Mouse (Mus musculus) forebrain, postnatal 0 days (tissue): Measurements from ENCODE around the gene Colgalt2. TPM values are rescaled to one million over a fixed set of nuclear protein-coding genes. Genes with fewer than 3 reads are reported as not detected.
A peak's percentile ranks its signal among the peaks of the same experiment; 100 is the strongest.

Source experiments
- ATAC-seq: fragments of 200-750 bp; cut with Nextera tagmentation; 2 replicates; pipeline ENCODE4 v1.8.0; 2017; ENCODE audit warnings: mild to moderate bottlenecking, moderate library complexity
- DNase-seq: peaks from one replicate; pipeline ENCODE4 v3.0.0-alpha.2; 2015
- H3K27ac ChIP-seq: fragments of 300-500 bp; sonication (generic); 2 replicates; pipeline ENCODE4 v1.5.1; 2014; ENCODE audit warnings: low read depth, mild to moderate bottlenecking, antibody characterized with exemption, low read length, moderate library complexity, mixed read lengths
- H3K27me3 ChIP-seq: fragments of 300-500 bp; sonication (generic); 2 replicates; pipeline ENCODE4 v1.6.1; 2014; ENCODE audit warnings: mild to moderate bottlenecking, low read length, mixed read lengths; ENCODE audit not compliant: insufficient read depth
- H3K36me3 ChIP-seq: fragments of 300-500 bp; sonication (generic); 2 replicates; pipeline ENCODE4 v1.6.1; 2014; ENCODE audit warnings: mild to moderate bottlenecking, moderate library complexity; ENCODE audit not compliant: insufficient read depth
- H3K4me1 ChIP-seq: fragments of 300-500 bp; sonication (generic); 2 replicates; pipeline ENCODE4 v1.6.1; 2014; ENCODE audit warnings: antibody characterized with exemption; ENCODE audit not compliant: insufficient read depth
- H3K4me2 ChIP-seq: fragments of 300-500 bp; sonication (generic); 2 replicates; pipeline ENCODE4 v1.6.1; 2014; ENCODE audit warnings: low read depth, mild to moderate bottlenecking, moderate library complexity
- H3K4me3 ChIP-seq: fragments of 300-500 bp; sonication (generic); 2 replicates; pipeline ENCODE4 v1.5.1; 2014; ENCODE audit warnings: low read depth, low read length, mixed read lengths
- H3K9ac ChIP-seq: fragments of 300-500 bp; sonication (generic); 2 replicates; pipeline ENCODE4 v1.6.1; 2014; ENCODE audit warnings: mild to moderate bottlenecking
- H3K9me3 ChIP-seq: fragments of 300-500 bp; sonication (generic); 2 replicates; pipeline ENCODE4 v1.6.1; 2016; ENCODE audit warnings: low read length
- CTCF ChIP-seq: sonication (generic); IDR thresholded peaks from 2 replicates; pipeline ENCODE4 v1.5.1; 2016; ENCODE audit warnings: antibody characterized with exemption, control low read depth, low read depth
- WGBS: fragments of 180-500 bp; shearing (Covaris S2); extraction: QIAGEN DNeasy Blood & Tissue Kit; methylation state at CpG from one replicate; pipeline ENCODE4 v1.1.7; 2014; 5-methylcytosine and 5-hydroxymethylcytosine counted together
- polyA plus RNA-seq: library from polyadenylated mRNA; unstranded; fragments of >200 nt; fragmentation: Nextera tagmentation; extraction: Ambion mirVana; gene quantifications from 2 replicates; pipeline ENCODE4 v1.2.1, GENCODE M21; 2015
- total RNA-seq: library from RNA; depleted of rRNA; stranded (reverse); fragments of >200 nt; gene quantifications from 2 replicates; pipeline ENCODE4 v1.2.3, GENCODE M21; 2014

The Colgalt2 gene
- total and polyA plus RNA-seq, 2 experiments from 2014 or later = 3.7 to 6.4 TPM

GRCm38 (mm10) chr1:152386188-152386835 lies 13.3 kb upstream of the Colgalt2 start, which contains the start of gene Tsen15:
Tsen15 (minus strand) TSS chr1:152386688.
- ATAC-seq (peak; percentile 99), DNase-seq (peak; percentile 76)
- peak within 1 kb of the TSS; percentile 72 for H3K4me2 ChIP-seq
- H3K4me1 ChIP-seq = no peaks in the 10 kb centered on the region
- 3% methylated on average over 50 of the region's 57 CpGs for WGBS
- peak within 1 kb of the TSS; percentile 74 for H3K9ac ChIP-seq
- no peak within 1 kb of the TSS for H3K27ac ChIP-seq
- no peaks in the 10 kb centered on the region for H3K36me3 ChIP-seq
- no peaks in the 10 kb centered on the region for H3K27me3 ChIP-seq
- H3K9me3 ChIP-seq = no peaks in the 10 kb centered on the region
- peak within 1 kb of the TSS; percentile 69 for H3K4me3 ChIP-seq
- TF ChIP-seq CTCF = no peak

GRCm38 (mm10) chr1:152389271-152389670 lies 10.4 kb upstream of the Colgalt2 start:
- Histone ChIP-seq H3K27me3 (no peaks in the 10 kb centered on the region), H3K4me1 (no peaks in the 10 kb centered on the region), H3K4me2 (no peak overlapping the region), H3K36me3 (no peaks in the 10 kb centered on the region), H3K9ac (no peak overlapping the region), H3K9me3 (no peaks in the 10 kb centered on the region), H3K4me3 (no peak overlapping the region), H3K27ac (no peak overlapping the region)
- ATAC-seq (no peak), DNase-seq (no peak)
- no peak for TF ChIP-seq CTCF

GRCm38 (mm10) chr1:152394137-152394536 lies 5.5 kb upstream of the Colgalt2 start:
- Histone ChIP-seq H3K9me3 (no peaks in the 10 kb centered on the region), H3K4me3 (no peak overlapping the region), H3K4me2 (no peak overlapping the region), H3K9ac (no peak overlapping the region), H3K4me1 (no peaks in the 10 kb centered on the region), H3K27ac (no peak overlapping the region), H3K36me3 (no peaks in the 10 kb centered on the region), H3K27me3 (no peaks in the 10 kb centered on the region; the same call in 1 of the 2 replicates)
- ATAC-seq (no peak), DNase-seq (no peak)
- WGBS = 74% methylated on average over 3 of the region's 3 CpGs
- TF ChIP-seq CTCF = no peak

GRCm38 (mm10) chr1:152394956-152395515 lies 4.6 kb upstream of the Colgalt2 start:
- Histone ChIP-seq H3K4me2 (no peak overlapping the region), H3K4me3 (no peak overlapping the region), H3K27ac (no peak overlapping the region), H3K9me3 (no peaks in the 10 kb centered on the region), H3K9ac (no peak overlapping the region), H3K36me3 (no peaks in the 10 kb centered on the region), H3K27me3 (no peaks in the 10 kb centered on the region; the same call in 1 of the 2 replicates), H3K4me1 (no peaks in the 10 kb centered on the region)
- ATAC-seq (no peak), DNase-seq (no peak)
- no peak for TF ChIP-seq CTCF
- WGBS = 68% methylated on average over 4 of the region's 4 CpGs

- ATAC-seq = no peak
- Histone ChIP-seq H3K4me2 (no peak overlapping the region), H3K27me3 (no peaks in the 10 kb centered on the region; the same call in none of the 2 replicates), H3K9me3 (no peaks in the 10 kb centered on the region), H3K9ac (no peak overlapping the region), H3K4me3 (no peak overlapping the region), H3K36me3 (no peaks in the 10 kb centered on the region), H3K27ac (no peak overlapping the region), H3K4me1 (peaks cover 7% of the 10 kb centered on the region; the same call in 1 of the 2 replicates)
- no peak for TF ChIP-seq CTCF
- WGBS = 81% methylated on average over 1 of the region's 1 CpGs
- DNase-seq = no peak
These were observed 922 bp upstream of the Colgalt2 start for GRCm38 (mm10) chr1:152398708-152399107.

- WGBS = 9% methylated on average over 14 of the region's 14 CpGs
- Histone ChIP-seq H3K4me3 (peak overlapping the region; percentile 62), H3K4me2 (peak overlapping the region; percentile 88), H3K36me3 (no peaks in the 10 kb centered on the region), H3K9ac (peak overlapping the region; percentile 58), H3K27me3 (no peaks in the 10 kb centered on the region; the same call in none of the 2 replicates), H3K27ac (no peak overlapping the region), H3K4me1 (peaks cover 7% of the 10 kb centered on the region; the same call in 1 of the 2 replicates), H3K9me3 (no peaks in the 10 kb centered on the region)
- no peak for TF ChIP-seq CTCF
- peak; percentile 66 for ATAC-seq
- peak; percentile 48 for DNase-seq
These were observed 1.2 kb downstream of the Colgalt2 start for GRCm38 (mm10) chr1:152400556-152401540.
